Mouse (Mus musculus): ENCODE measurements at regions not wholly inside any gene's neighbourhood (a gene's known extent, or its start where the extent isn't known, plus 50 kb on each side); places are given as distances from the start of the nearest gene placed in this dataset.

GRCm38 (mm10) chr7:113710541-113711270 lies 55.1 kb upstream of the Spon1 start:
- no peak for TF ChIP-seq CTCF (conservative IDR thresholded peaks at IDR 0.05; ENCODE audit: insufficient read depth, insufficient read length, low read depth, low read length)
- TF ChIP-seq POLR2A (IDR thresholded peaks at IDR 0.05; ENCODE audit: low read depth, low read length): no peak
